In genomic region chr12:3856748-3857147, GRCm38 (mm10) we compare ENCODE assay signal across 10 mouse cellular contexts. TPM values are rescaled to one million over a fixed set of nuclear protein-coding genes. Genes with fewer than 3 reads are reported as not detected.
A peak's percentile ranks its signal among the peaks of the same experiment; 100 is the strongest.
DNase-seq lines count a peak whose midpoint lies in the region; ATAC-seq and TF ChIP-seq lines count a peak whose summit lies in the region.
"Had no signal": no experiment of that assay in that cellular context is flagged by ENCODE, and none has a peak within 500 bp of the region (broad histone marks: within the 10 kb centered on the region; RNA-seq: fewer than 3 reads in every experiment).

No protein-coding gene starts in this region.

- H3K27ac ChIP-seq in forebrain, embryonic 10.5 days: 0 out of 2 replicates have a peak overlapping the region, but pooled peaks have one; percentile 57
- H3K27ac ChIP-seq in forebrain, embryonic 12.5 days: no peak overlapping the region
- H3K27ac ChIP-seq in intestine, embryonic 14.5 days (ENCODE audit: low read depth): 0 out of 2 replicates have a peak overlapping the region, but pooled peaks have one; percentile 75
- no peak overlapping the region for H3K27ac ChIP-seq in intestine, embryonic 16.5 days (ENCODE audit: low read length)
- H3K27ac ChIP-seq in spleen, adult 2 months (ENCODE audit: insufficient read depth, low read length): 0 out of 2 replicates have a peak overlapping the region, but pooled peaks have one; percentile 76

- no peak for TF ChIP-seq POLR2A in spleen, adult 2 months (IDR thresholded peaks at IDR 0.05; ENCODE audit: low read depth, low read length)

- H3K36me3 ChIP-seq in forebrain, embryonic 10.5 days (replicated peaks): peaks cover 8% of the 10 kb centered on the region; the same call in 1 of the 2 replicates
- peaks cover 23% of the 10 kb centered on the region for H3K36me3 ChIP-seq in forebrain, embryonic 12.5 days (replicated peaks)
- H3K36me3 ChIP-seq in intestine, embryonic 14.5 days (ENCODE audit: control insufficient read depth, insufficient read depth, low read length): peaks cover 64% of the 10 kb centered on the region
- H3K36me3 ChIP-seq in intestine, embryonic 16.5 days (ENCODE audit: control insufficient read depth, insufficient read depth, low read length): 0 out of 2 replicates have a peak, but pooled peaks cover 4% of the 10 kb centered on the region
- H3K36me3 ChIP-seq in spleen, adult 2 months (ENCODE audit: control insufficient read depth, insufficient read depth, low read length): no peaks in the 10 kb centered on the region
- H3K36me3 ChIP-seq: midbrain, embryonic 15.5 days had no signal

- DNase-seq in forebrain, embryonic 10.5 days (ENCODE audit: extremely low spot score, low spot score): no peak
- no peak for DNase-seq in intestine, embryonic 14.5 days (ENCODE audit: low spot score)
- DNase-seq in spleen, adult 2 months (ENCODE audit: low read depth in 1 of 2, low spot score in 2 of 2): no peak
- no peak for DNase-seq in spleen, postnatal 36 days (ENCODE audit: low spot score in 2 of 2)
- DNase-seq in retina, embryonic 14.5 days (ENCODE audit: low spot score): no peak
- DNase-seq in adrenal gland, postnatal 14 days: no peak

- WGBS in forebrain, embryonic 10.5 days: 82% methylated on average over 2 of the region's 2 CpGs
- WGBS in forebrain, embryonic 12.5 days: 87% methylated on average over 2 of the region's 2 CpGs
- WGBS in intestine, embryonic 14.5 days: 83% methylated on average over 2 of the region's 2 CpGs
- WGBS in intestine, embryonic 16.5 days: 84% methylated on average over 2 of the region's 2 CpGs
- 48% methylated on average over 2 of the region's 2 CpGs for WGBS in spleen, adult 2 months

- ATAC-seq in forebrain, embryonic 12.5 days (ENCODE audit: low FRiP score): no peak
- no peak for ATAC-seq in intestine, embryonic 14.5 days (replicated peaks; ENCODE audit: low FRiP score, low TSS enrichment, low read depth)
- ATAC-seq in intestine, embryonic 16.5 days: no peak

- peaks cover 16% of the 10 kb centered on the region for H3K4me1 ChIP-seq in forebrain, embryonic 10.5 days
- no peaks in the 10 kb centered on the region for H3K4me1 ChIP-seq in forebrain, embryonic 12.5 days
- H3K4me1 ChIP-seq in intestine, embryonic 14.5 days (replicated peaks; ENCODE audit: control insufficient read depth, insufficient read depth, low read length): peaks cover 35% of the 10 kb centered on the region
- H3K4me1 ChIP-seq in intestine, embryonic 16.5 days (ENCODE audit: control insufficient read depth, insufficient read depth, low read length): peaks cover 41% of the 10 kb centered on the region
- H3K4me1 ChIP-seq in spleen, adult 2 months (ENCODE audit: control insufficient read depth, insufficient read depth, insufficient read length): peaks cover 20% of the 10 kb centered on the region; the same call in 1 of the 2 replicates
- H3K4me1 ChIP-seq: midbrain, embryonic 15.5 days had no signal

- no peaks in the 10 kb centered on the region for H3K9me3 ChIP-seq in forebrain, embryonic 10.5 days
- no peaks in the 10 kb centered on the region for H3K9me3 ChIP-seq in forebrain, embryonic 12.5 days
- H3K9me3 ChIP-seq in intestine, embryonic 14.5 days (ENCODE audit: control insufficient read depth, low read length): no peaks in the 10 kb centered on the region
- H3K9me3 ChIP-seq in intestine, embryonic 16.5 days (ENCODE audit: control insufficient read depth, low read length): no peaks in the 10 kb centered on the region
- H3K9me3 ChIP-seq: midbrain, embryonic 15.5 days had no signal

- H3K4me2 ChIP-seq in forebrain, embryonic 12.5 days: no peak overlapping the region
- H3K4me2 ChIP-seq in intestine, embryonic 14.5 days (ENCODE audit: low read length): no peak overlapping the region
- no peak overlapping the region for H3K4me2 ChIP-seq in intestine, embryonic 16.5 days (ENCODE audit: low read depth, low read length)
- H3K4me2 ChIP-seq: midbrain, embryonic 15.5 days had no signal

- H3K4me3 ChIP-seq in forebrain, embryonic 10.5 days: no peak overlapping the region
- no peak overlapping the region for H3K4me3 ChIP-seq in forebrain, embryonic 12.5 days (replicated peaks)
- no peak overlapping the region for H3K4me3 ChIP-seq in intestine, embryonic 14.5 days (ENCODE audit: low read depth, low read length)
- H3K4me3 ChIP-seq in intestine, embryonic 16.5 days (ENCODE audit: low read length): no peak overlapping the region
- no peak overlapping the region for H3K4me3 ChIP-seq in spleen, adult 2 months (ENCODE audit: extremely low read depth, insufficient read depth, insufficient read length)
- H3K4me3 ChIP-seq: erythroblast, embryonic 14.5 days; midbrain, embryonic 15.5 days had no signal

- no peak overlapping the region for H3K9ac ChIP-seq in forebrain, embryonic 12.5 days
- H3K9ac ChIP-seq in intestine, embryonic 14.5 days (ENCODE audit: low read length): no peak overlapping the region
- H3K9ac ChIP-seq in intestine, embryonic 16.5 days (ENCODE audit: low read depth, low read length): no peak overlapping the region
- H3K9ac ChIP-seq: midbrain, embryonic 15.5 days had no signal

- no peak for TF ChIP-seq CTCF in spleen, adult 2 months (IDR thresholded peaks at IDR 0.05; ENCODE audit: extremely low read depth, insufficient read depth, insufficient read length, insufficient replicate concordance)

- H3K27me3 ChIP-seq in forebrain, embryonic 10.5 days (ENCODE audit: poor library complexity, severe bottlenecking): peaks cover 17% of the 10 kb centered on the region
- H3K27me3 ChIP-seq in forebrain, embryonic 12.5 days: no peaks in the 10 kb centered on the region
- no peaks in the 10 kb centered on the region for H3K27me3 ChIP-seq in intestine, embryonic 14.5 days (replicated peaks; ENCODE audit: control insufficient read depth, insufficient read depth, low read length)
- H3K27me3 ChIP-seq in intestine, embryonic 16.5 days (replicated peaks; ENCODE audit: control insufficient read depth, insufficient read depth, low read length): no peaks in the 10 kb centered on the region
- no peaks in the 10 kb centered on the region for H3K27me3 ChIP-seq in spleen, adult 2 months (ENCODE audit: control insufficient read depth, insufficient read depth, low read length)
- H3K27me3 ChIP-seq: midbrain, embryonic 15.5 days had no signal

RNA-seq across cellular contexts. Expression of gene Dnmt3a, which starts 50.9 kb away (rescaled TPM):
- 117 and 119 TPM in 2 replicates for polyA plus RNA-seq in forebrain, embryonic 10.5 days (2016; fragmentation: Nextera tagmentation; extraction: Ambion mirVana)
- 139 and 146 TPM in 2 replicates for polyA plus RNA-seq in forebrain, embryonic 12.5 days (2016; fragmentation: Nextera tagmentation; extraction: Ambion mirVana)
- 63.4 and 69.3 TPM in 2 replicates for polyA plus RNA-seq in intestine, embryonic 14.5 days (2014; fragmentation: Nextera tagmentation; extraction: Ambion mirVana)
- polyA plus RNA-seq in intestine, embryonic 16.5 days (2015; fragmentation: Nextera tagmentation; extraction: Ambion mirVana): 52.8 and 53.8 TPM in 2 replicates
- 19.3 and 22.4 TPM in 2 replicates for polyA plus RNA-seq in spleen, adult 2 months (2012; rRNA removed)
- total RNA-seq in adrenal gland, postnatal 14 days (2021): 95.6 and 106 TPM in 2 replicates

Comparison
In these comparisons a context has a peak if more than half of its experiments do, and no peak if none do; other contexts are left out.
1. H3K27ac ChIP-seq: peak in forebrain, embryonic 10.5 days (single experiment), intestine, embryonic 14.5 days (single experiment) and spleen, adult 2 months (single experiment); none in forebrain, embryonic 12.5 days (single experiment) and intestine, embryonic 16.5 days (single experiment).